Mouse (Mus musculus) cerebellum, adult 2 months (tissue): ENCODE results near the gene Sspn.

ENCODE experiments used
- CTCF ChIP-seq: fragments of 200-500 bp; IDR thresholded peaks from 2 replicates; pipeline ENCODE4 v1.5.1; 2011; ENCODE audit warnings: low read depth, mild to moderate bottlenecking, control low read depth, low read length, moderate library complexity, borderline replicate concordance; ENCODE audit not compliant: insufficient read depth
- POLR2A ChIP-seq: fragments of 200-500 bp; IDR thresholded peaks from 2 replicates; pipeline ENCODE4 v1.6.1; 2011; ENCODE audit warnings: low read length, control low read depth, borderline replicate concordance; ENCODE audit not compliant: insufficient read depth

GRCm38 (mm10) chr6:145923594-145923993 lies 7.8 kb upstream of the Sspn start:
- no peak for TF ChIP-seq CTCF
- no peak for TF ChIP-seq POLR2A
